Mouse (Mus musculus): ENCODE measurements around the gene Crocc2. TPM values are rescaled to one million over a fixed set of nuclear protein-coding genes. Genes with fewer than 3 reads are reported as not detected.
A peak's percentile ranks its signal among the peaks of the same experiment; 100 is the strongest.

Crocc2 gene
- total and polyA plus RNA-seq, 3 experiments, result not detected

DNA sequence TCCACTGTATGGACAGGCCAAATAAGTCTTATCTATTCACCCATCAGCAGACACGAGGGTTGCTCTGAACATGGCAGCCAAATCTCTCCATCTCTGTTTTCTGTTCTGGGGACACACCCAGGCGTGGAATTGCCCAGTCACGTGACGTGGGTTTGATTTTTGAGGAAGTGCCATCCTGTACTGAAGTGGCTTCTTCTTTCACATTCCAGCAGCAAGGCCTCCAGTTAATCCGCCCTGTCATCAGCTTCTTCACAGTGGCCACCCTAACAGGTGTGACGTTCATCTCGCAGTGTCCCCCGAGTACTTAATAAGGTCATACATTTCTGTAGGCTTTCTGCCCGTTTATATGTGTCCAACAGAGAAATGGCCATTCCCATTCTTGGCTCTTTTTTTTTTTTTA lies 3.1 kb upstream of the Crocc2 start:
- in situ Hi-C loops (cut with MboI; ENCODE audit: low pct_ligation_motif_present, low pct_unique_long_range_greater_than_20kb, low sequenced_read_pairs), result no loop called here
- Histone ChIP-seq H3K36me3 (replicated peaks in 1 of 2; ENCODE audit: control insufficient read depth in 1 of 2, insufficient read depth in 1 of 2, low read length in 1 of 2) (no peaks in the 10 kb centered on the region), H3K9me3 (replicated peaks; ENCODE audit: low read length) (no peaks in the 10 kb centered on the region), H3K79me2 (replicated peaks; ENCODE audit: control insufficient read depth, extremely low read depth, insufficient read depth, poor library complexity, severe bottlenecking) (no peaks in the 10 kb centered on the region), H3K4me2 (ENCODE audit: insufficient read depth, low read depth, poor library complexity, severe bottlenecking) (no peak overlapping the region), H3K4me3 (replicated peaks in 1 of 3; ENCODE audit: low read depth in 2 of 3, low read length in 2 of 3, poor library complexity in 1 of 3) (no peak overlapping the region), H3K27ac (ENCODE audit: insufficient read depth, low read depth) (no peak overlapping the region), H3K9ac (ENCODE audit: insufficient read depth, low read depth) (no peak overlapping the region), H3K27me3 (replicated peaks) (peaks cover 98% of the 10 kb centered on the region), H3K4me1 (ENCODE audit: control insufficient read depth in 1 of 2, insufficient read depth in 2 of 2) (peaks cover 0 to 6% of the 10 kb centered on the region in 2 experiments; a peak in 1 of 4 replicates)
- no peak for DNase-seq (ENCODE audit: extremely low read depth)
- no peak for TF ChIP-seq RCOR1 (conservative IDR thresholded peaks at IDR 0.05; ENCODE audit: low read depth, low read length)
- no peak for TF ChIP-seq E2F4 (IDR thresholded peaks at IDR 0.05; ENCODE audit: insufficient replicate concordance, low read depth, low read length)
- TF ChIP-seq POLR2A (IDR thresholded peaks at IDR 0.05; ENCODE audit: low read depth, low read length), result no peak
- TF ChIP-seq SMC3 (IDR thresholded peaks at IDR 0.05; ENCODE audit: low read depth, low read length), result no peak
- TF ChIP-seq ZMIZ1 (IDR thresholded peaks at IDR 0.05; ENCODE audit: low read depth, low read length), result no peak
- no peak for TF ChIP-seq EP300 (IDR thresholded peaks at IDR 0.05; ENCODE audit: low read length)
- TF ChIP-seq MXI1 (IDR thresholded peaks at IDR 0.05; ENCODE audit: low read depth, low read length), result no peak
- no peak for TF ChIP-seq JUND (conservative IDR thresholded peaks at IDR 0.05; ENCODE audit: low read depth, low read length)
- TF ChIP-seq MYC (IDR thresholded peaks at IDR 0.05; ENCODE audit: low read depth, low read length), result no peak
- no peak for TF ChIP-seq NRF1 (IDR thresholded peaks at IDR 0.05; ENCODE audit: low read depth, low read length)
- TF ChIP-seq BHLHE40 (IDR thresholded peaks at IDR 0.05; ENCODE audit: low read depth, low read length), result peak; percentile 63
- peak; percentile 61 for TF ChIP-seq USF1 (IDR thresholded peaks at IDR 0.05; ENCODE audit: low read depth, low read length)
- TF ChIP-seq ZKSCAN1 (IDR thresholded peaks at IDR 0.05; ENCODE audit: borderline replicate concordance, low read depth, low read length), result no peak
- no peak for TF ChIP-seq CHD2 (IDR thresholded peaks at IDR 0.05; ENCODE audit: low read length)
- no peak for TF ChIP-seq CTCF (conservative IDR thresholded peaks at IDR 0.05 in 1 of 2, IDR thresholded peaks at IDR 0.05 in 1 of 2; ENCODE audit: low read depth in 2 of 2, low read length in 2 of 2)
- peak; percentile 53 for TF ChIP-seq USF2 (conservative IDR thresholded peaks at IDR 0.05; ENCODE audit: low read depth, low read length)
- dilution Hi-C loops (cut with MboI; ENCODE audit: extremely low pct_ligation_motif_present, extremely low pct_unique_long_range_greater_than_20kb, low sequenced_read_pairs), result no loop called here

GRCm38 (mm10) chr1:93166346-93167079 lies 2.0 kb upstream of the Crocc2 start:
- Histone ChIP-seq H3K9ac (ENCODE audit: insufficient read depth, low read depth) (no peak overlapping the region), H3K9me3 (replicated peaks; ENCODE audit: low read length) (no peaks in the 10 kb centered on the region), H3K27me3 (replicated peaks) (peaks cover 98% of the 10 kb centered on the region), H3K27ac (ENCODE audit: insufficient read depth, low read depth) (no peak overlapping the region), H3K4me2 (ENCODE audit: insufficient read depth, low read depth, poor library complexity, severe bottlenecking) (no peak overlapping the region), H3K4me3 (replicated peaks in 1 of 3; ENCODE audit: low read depth in 2 of 3, low read length in 2 of 3, poor library complexity in 1 of 3) (no peak overlapping the region), H3K4me1 (ENCODE audit: control insufficient read depth in 1 of 2, insufficient read depth in 2 of 2) (peaks cover 0 to 5% of the 10 kb centered on the region in 2 experiments; a peak in 1 of 4 replicates), H3K36me3 (replicated peaks in 1 of 2; ENCODE audit: control insufficient read depth in 1 of 2, insufficient read depth in 1 of 2, low read length in 1 of 2) (no peaks in the 10 kb centered on the region), H3K79me2 (replicated peaks; ENCODE audit: control insufficient read depth, extremely low read depth, insufficient read depth, poor library complexity, severe bottlenecking) (no peaks in the 10 kb centered on the region)
- in situ Hi-C loops (cut with MboI; ENCODE audit: low pct_ligation_motif_present, low pct_unique_long_range_greater_than_20kb, low sequenced_read_pairs) (no loop called here), dilution Hi-C loops (cut with MboI; ENCODE audit: extremely low pct_ligation_motif_present, extremely low pct_unique_long_range_greater_than_20kb, low sequenced_read_pairs) (no loop called here)
- DNase-seq (ENCODE audit: extremely low read depth), result no peak
- TF ChIP-seq POLR2AphosphoS2 (IDR thresholded peaks at IDR 0.05; ENCODE audit: low read depth, low read length), result no peak
- TF ChIP-seq ZMIZ1 (IDR thresholded peaks at IDR 0.05; ENCODE audit: low read depth, low read length), result no peak
- TF ChIP-seq KAT2A (IDR thresholded peaks at IDR 0.05; ENCODE audit: insufficient replicate concordance, low read length), result no peak
- TF ChIP-seq MEF2A (IDR thresholded peaks at IDR 0.05; ENCODE audit: borderline replicate concordance, low read depth, low read length), result no peak
- no peak for TF ChIP-seq E2F4 (IDR thresholded peaks at IDR 0.05; ENCODE audit: insufficient replicate concordance, low read depth, low read length)
